In genomic region chr3:153728577-153728976, GRCm38 (mm10) we compare ENCODE assay signal across 28 mouse cellular contexts.
"Had no signal": no experiment of that assay in that cellular context is flagged by ENCODE, and none has a peak within 500 bp of the region (broad histone marks: within the 10 kb centered on the region; RNA-seq: fewer than 3 reads in every experiment).

No protein-coding gene starts in this region.

- DNase-seq: cerebellum, adult 2 months; cerebellum, adult 8-10 months; cerebellum, adult 9-10 months; cerebellum, adult 9-11 months; cerebellum, postnatal 10 days; cerebellum, postnatal 14 days; cerebellum, postnatal 25 days; cerebellum, postnatal 36 days; embryo, embryonic 11 days; forebrain, postnatal 0 days; gastrocnemius, adult 2 months; gastrocnemius, postnatal 10 days; gastrocnemius, postnatal 14 days; gastrocnemius, postnatal 25 days; gastrocnemius, postnatal 36 days; heart, adult 18-20 months; heart, adult 2 months had no signal

- H3K27ac ChIP-seq: embryonic facial prominence, embryonic 10.5 days; embryonic facial prominence, embryonic 12.5 days; embryonic facial prominence, embryonic 13.5 days; embryonic facial prominence, embryonic 15.5 days; forebrain, embryonic 10.5 days; forebrain, embryonic 12.5 days; forebrain, embryonic 13.5 days; forebrain, embryonic 15.5 days; gastrocnemius, adult 2 months; heart, adult 2 months had no signal

- H3K9ac ChIP-seq: embryonic facial prominence, embryonic 12.5 days; embryonic facial prominence, embryonic 13.5 days; embryonic facial prominence, embryonic 15.5 days; forebrain, embryonic 12.5 days; forebrain, embryonic 13.5 days; forebrain, embryonic 15.5 days; forebrain, postnatal 0 days had no signal

- H3K4me2 ChIP-seq: embryonic facial prominence, embryonic 12.5 days; embryonic facial prominence, embryonic 13.5 days; embryonic facial prominence, embryonic 15.5 days; forebrain, embryonic 12.5 days; forebrain, embryonic 13.5 days; forebrain, embryonic 15.5 days had no signal

- H3K27me3 ChIP-seq: embryonic facial prominence, embryonic 12.5 days; embryonic facial prominence, embryonic 13.5 days; embryonic facial prominence, embryonic 15.5 days; forebrain, embryonic 13.5 days; forebrain, embryonic 15.5 days had no signal

- H3K9me3 ChIP-seq: embryonic facial prominence, embryonic 10.5 days; embryonic facial prominence, embryonic 12.5 days; embryonic facial prominence, embryonic 13.5 days; embryonic facial prominence, embryonic 15.5 days; forebrain, embryonic 10.5 days; forebrain, embryonic 12.5 days; forebrain, embryonic 13.5 days; forebrain, embryonic 15.5 days had no signal

- H3K36me3 ChIP-seq: embryonic facial prominence, embryonic 10.5 days; embryonic facial prominence, embryonic 12.5 days; embryonic facial prominence, embryonic 13.5 days; embryonic facial prominence, embryonic 15.5 days; forebrain, embryonic 10.5 days; forebrain, embryonic 12.5 days; forebrain, embryonic 15.5 days had no signal

- ATAC-seq: forebrain, embryonic 13.5 days; forebrain, embryonic 14.5 days; forebrain, embryonic 15.5 days; forebrain, embryonic 16.5 days; forebrain, postnatal 0 days had no signal

- H3K4me3 ChIP-seq: embryonic facial prominence, embryonic 10.5 days; embryonic facial prominence, embryonic 12.5 days; embryonic facial prominence, embryonic 13.5 days; embryonic facial prominence, embryonic 15.5 days; erythroblast, embryonic 14.5 days; forebrain, embryonic 10.5 days; forebrain, embryonic 12.5 days; forebrain, embryonic 13.5 days; forebrain, embryonic 15.5 days; gastrocnemius, adult 2 months; heart, adult 2 months had no signal
